Mouse (Mus musculus) olfactory bulb, adult 2 months (tissue): ENCODE results near the gene B3glct. TPM values are rescaled to one million over a fixed set of nuclear protein-coding genes. Genes with fewer than 3 reads are reported as not detected.
A peak's percentile ranks its signal among the peaks of the same experiment; 100 is the strongest.

Experiments
- H3K27ac ChIP-seq: fragments of 200-500 bp; 2 replicates; pipeline ENCODE4 v1.5.1; 2012; ENCODE audit warnings: low read depth, low read length; ENCODE audit not compliant: insufficient read depth
- H3K4me1 ChIP-seq: fragments of 200-500 bp; 2 replicates; pipeline ENCODE4 v1.6.1; 2012; ENCODE audit warnings: low read length; ENCODE audit not compliant: control insufficient read depth, insufficient read depth
- H3K4me3 ChIP-seq: fragments of 200-500 bp; 2 replicates; pipeline ENCODE4 v1.5.1; 2012; ENCODE audit warnings: mild to moderate bottlenecking, low read depth, low read length, moderate library complexity; ENCODE audit not compliant: insufficient read depth
- CTCF ChIP-seq: fragments of 200-500 bp; IDR thresholded peaks from 2 replicates; pipeline ENCODE4 v1.5.1; 2012; ENCODE audit warnings: low read depth, mild to moderate bottlenecking, low read length, moderate library complexity; ENCODE audit not compliant: insufficient read depth
- POLR2A ChIP-seq: fragments of 200-500 bp; IDR thresholded peaks from 2 replicates; pipeline ENCODE4 v1.6.1; 2012; ENCODE audit warnings: mild to moderate bottlenecking, low read depth, low read length, moderate library complexity; ENCODE audit not compliant: insufficient read depth
- WGBS: fragments of 180-500 bp; shearing (Covaris S2); methylation state at CpG from one replicate; pipeline ENCODE4 v1.1.7; 2018; 5-methylcytosine and 5-hydroxymethylcytosine counted together
- polyA plus RNA-seq: library from polyadenylated mRNA; stranded (reverse); fragments of >200 nt; gene quantifications from 2 replicates; pipeline ENCODE4 v1.2.4, GENCODE M21; 2012; ENCODE audit warnings: low replicate concordance; ENCODE audit not compliant: missing spikeins, insufficient read depth, insufficient read length

Gene B3glct
- polyA plus RNA-seq = not detected in 2 replicates

DNA sequence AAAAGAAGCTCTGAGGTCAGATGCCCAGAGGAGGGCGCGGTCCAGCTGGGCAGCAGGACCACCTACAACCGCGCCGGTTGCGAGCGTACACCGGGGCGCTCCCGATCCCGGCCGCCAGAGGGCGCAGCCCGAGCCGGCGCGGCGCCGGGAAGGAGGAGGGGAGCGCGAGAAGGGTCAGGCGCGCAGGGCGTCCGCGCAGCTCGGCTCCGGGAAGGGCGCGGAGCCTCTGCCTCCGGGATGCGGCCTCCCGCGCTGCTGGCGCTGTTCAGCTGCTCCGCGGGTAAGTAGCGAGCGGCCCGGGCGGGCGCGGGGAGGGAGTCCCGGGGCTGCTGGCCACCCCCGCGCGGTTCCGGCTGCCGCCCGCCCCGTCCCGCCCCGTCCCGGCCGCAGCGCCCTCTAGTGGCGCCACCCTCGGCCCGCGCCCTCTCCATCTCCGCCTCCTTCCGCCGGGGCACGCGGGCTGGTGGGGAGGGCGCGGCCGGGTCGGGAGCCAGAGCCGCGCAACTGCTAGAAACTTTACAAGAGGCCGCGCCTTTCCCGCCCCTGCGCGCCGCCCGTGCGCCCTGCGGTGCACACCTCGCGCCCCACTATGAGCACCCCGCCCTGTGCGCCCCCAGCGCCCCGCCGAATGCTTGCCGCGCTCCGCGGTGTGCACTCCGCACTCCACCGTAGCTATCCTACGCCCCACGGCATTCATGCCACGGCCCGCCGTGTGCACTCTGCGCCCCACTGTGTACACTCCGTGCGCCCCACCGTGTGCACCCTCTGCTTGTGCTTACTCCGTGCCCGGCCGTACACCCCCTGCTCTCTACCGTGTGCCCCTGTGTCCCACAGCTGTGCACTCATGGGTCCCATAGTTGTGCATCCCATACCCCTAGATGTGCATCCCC is at the start of gene B3glct:
TSS of gene B3glct (plus strand) at position 131 of the 890 bp plus-strand sequence.
- Histone ChIP-seq H3K4me1 (peaks cover 9% of the 10 kb centered on the region), H3K27ac (peak within 1 kb of the TSS; percentile 53; the same call in 1 of the 2 replicates), H3K4me3 (peak within 1 kb of the TSS; percentile 80)
- TF ChIP-seq POLR2A (peak; percentile 61; the same call in 1 of the 2 replicates), CTCF (peak; percentile 89)
- under 1% methylated on average over 99 of the region's 106 CpGs for WGBS

DNA sequence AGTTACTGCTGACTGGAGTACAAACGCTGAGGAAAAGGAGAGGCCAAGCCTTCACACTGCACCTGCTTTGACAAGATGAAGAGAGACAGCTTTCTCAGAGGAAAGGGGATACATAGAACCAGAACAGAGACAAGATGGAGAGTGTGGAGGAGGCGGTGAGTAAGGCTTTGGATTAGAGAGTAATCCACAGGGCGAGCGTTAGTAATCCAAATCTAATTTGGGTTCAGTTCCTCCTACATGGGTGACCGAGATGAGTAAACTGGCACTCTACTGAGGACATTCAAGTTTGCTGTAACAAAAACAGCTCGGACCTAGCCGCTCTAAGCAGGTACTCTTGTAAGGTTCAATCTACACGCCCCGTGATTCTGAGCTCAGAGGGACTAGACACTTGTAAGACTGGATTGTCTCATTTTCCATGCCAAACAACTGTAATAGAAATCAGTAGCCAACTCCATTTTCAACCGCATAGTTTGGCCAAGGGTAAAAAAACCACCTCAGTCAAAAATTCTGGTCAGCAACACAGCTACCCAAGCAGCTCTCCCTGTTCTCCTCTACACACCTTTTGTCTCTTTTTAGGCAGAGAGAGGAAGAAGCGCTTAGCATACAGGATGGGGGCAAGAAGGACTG is 43.5 kb upstream of the B3glct start:
- H3K27ac ChIP-seq = no peak overlapping the region
- TF ChIP-seq CTCF (no peak), POLR2A (no peak)
- 21% methylated on average over 11 of the region's 11 CpGs for WGBS
- H3K4me1 ChIP-seq = 0 out of 2 replicates have a peak, but pooled peaks cover 2% of the 10 kb centered on the region
- H3K4me3 ChIP-seq = peak overlapping the region; percentile 20

DNA sequence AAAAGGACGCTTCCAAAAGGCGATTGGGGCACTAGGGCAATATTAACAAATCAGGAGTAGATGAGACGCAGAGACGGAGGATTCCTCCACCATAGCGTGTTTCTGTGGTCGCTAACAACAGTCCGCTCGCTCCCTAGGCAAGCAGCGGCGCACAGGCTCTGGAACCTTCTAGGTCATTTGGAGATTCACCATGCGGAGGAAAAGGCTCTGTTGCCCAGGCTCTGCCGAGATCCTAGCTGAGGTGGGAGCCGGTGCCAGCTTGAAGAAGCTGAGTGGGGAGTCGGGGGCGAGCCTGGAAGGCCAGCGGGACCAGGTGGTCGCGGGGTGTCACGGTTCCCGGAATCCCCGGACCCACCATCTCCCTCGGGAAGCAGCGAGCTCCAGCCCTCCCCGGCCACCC is 42.5 kb upstream of the B3glct start:
- Histone ChIP-seq H3K4me3 (peak overlapping the region; percentile 69), H3K27ac (peak overlapping the region; percentile 76), H3K4me1 (0 out of 2 replicates have a peak, but pooled peaks cover 2% of the 10 kb centered on the region)
- under 1% methylated on average over 24 of the region's 24 CpGs for WGBS
- TF ChIP-seq CTCF = no peak
- no peak for TF ChIP-seq POLR2A

DNA sequence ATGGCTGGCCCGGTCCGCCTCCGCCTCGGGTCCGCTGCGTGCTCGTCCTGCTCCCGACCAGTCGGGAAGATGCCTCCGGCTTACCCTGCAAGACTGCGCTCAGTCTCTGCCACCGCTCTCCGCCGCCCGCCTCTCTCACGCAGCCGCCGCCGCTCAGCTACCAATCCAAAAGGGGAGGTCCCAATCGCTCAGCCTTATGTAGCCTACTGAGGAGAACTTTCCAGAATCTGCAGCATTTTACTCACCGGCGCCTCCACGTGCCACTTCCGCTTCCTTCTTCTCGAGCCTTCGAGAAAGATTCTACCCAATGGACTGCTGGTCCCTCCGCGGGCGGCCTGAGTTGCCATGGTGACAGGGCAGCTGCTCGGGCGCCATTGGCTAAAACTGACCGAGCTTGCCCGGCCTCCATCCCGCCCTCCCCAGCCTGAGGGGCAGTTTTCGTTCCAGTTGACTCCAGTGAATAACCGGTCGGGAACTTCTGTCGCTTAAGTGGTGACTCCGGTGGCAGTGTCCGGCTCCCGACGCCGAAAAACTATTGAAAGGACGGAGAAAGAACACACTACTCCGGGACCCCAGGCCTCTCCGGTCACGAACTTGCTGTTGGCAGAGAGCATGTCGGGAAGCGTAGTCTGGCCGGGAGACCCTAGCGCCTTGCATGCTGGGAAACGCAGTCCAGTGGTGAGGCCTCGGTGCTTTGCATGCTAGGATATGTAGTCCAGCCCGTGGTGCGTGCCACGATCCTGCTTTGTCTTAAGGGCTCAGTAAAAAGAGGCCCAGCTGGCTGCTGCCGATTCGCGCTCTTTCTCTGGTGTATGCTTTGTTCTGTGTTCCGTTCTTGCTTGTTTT is 41.7 kb upstream of the B3glct start, which contains the start of gene Hsph1:
TSS of gene Hsph1 (minus strand) at position 302 of the 846 bp plus-strand sequence.
- H3K4me3 ChIP-seq = peak within 1 kb of the TSS; percentile 77
- H3K4me1 ChIP-seq = 0 out of 2 replicates have a peak, but pooled peaks cover 2% of the 10 kb centered on the region
- TF ChIP-seq POLR2A (peak; percentile 89), CTCF (no peak)
- WGBS = under 1% methylated on average over 60 of the region's 60 CpGs
- H3K27ac ChIP-seq = peak within 1 kb of the TSS; percentile 76

DNA sequence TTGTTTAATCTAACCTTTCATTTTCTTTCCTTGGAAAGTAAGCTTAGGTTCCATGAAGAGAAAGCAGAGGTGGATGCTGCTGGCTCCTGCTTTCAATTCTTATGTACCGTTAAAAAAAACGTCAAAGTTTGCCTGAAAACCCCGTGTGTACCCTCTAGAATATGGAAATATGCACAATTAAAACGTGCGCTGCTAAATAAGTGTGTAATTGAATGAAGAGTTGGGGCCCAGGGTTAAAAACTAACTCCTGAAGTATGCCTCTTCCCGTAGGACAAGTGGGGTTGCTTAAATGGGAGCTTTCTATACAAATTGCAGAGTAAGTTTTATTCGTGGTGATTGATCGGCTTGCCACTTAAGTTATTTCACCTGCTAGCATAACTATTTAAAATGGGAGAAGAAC is 40.7 kb upstream of the B3glct start:
- Histone ChIP-seq H3K4me3 (no peak overlapping the region), H3K4me1 (0 out of 2 replicates have a peak, but pooled peaks cover 2% of the 10 kb centered on the region), H3K27ac (no peak overlapping the region)
- 46% methylated on average over 8 of the region's 8 CpGs for WGBS
- no peak for TF ChIP-seq CTCF
- no peak for TF ChIP-seq POLR2A

DNA sequence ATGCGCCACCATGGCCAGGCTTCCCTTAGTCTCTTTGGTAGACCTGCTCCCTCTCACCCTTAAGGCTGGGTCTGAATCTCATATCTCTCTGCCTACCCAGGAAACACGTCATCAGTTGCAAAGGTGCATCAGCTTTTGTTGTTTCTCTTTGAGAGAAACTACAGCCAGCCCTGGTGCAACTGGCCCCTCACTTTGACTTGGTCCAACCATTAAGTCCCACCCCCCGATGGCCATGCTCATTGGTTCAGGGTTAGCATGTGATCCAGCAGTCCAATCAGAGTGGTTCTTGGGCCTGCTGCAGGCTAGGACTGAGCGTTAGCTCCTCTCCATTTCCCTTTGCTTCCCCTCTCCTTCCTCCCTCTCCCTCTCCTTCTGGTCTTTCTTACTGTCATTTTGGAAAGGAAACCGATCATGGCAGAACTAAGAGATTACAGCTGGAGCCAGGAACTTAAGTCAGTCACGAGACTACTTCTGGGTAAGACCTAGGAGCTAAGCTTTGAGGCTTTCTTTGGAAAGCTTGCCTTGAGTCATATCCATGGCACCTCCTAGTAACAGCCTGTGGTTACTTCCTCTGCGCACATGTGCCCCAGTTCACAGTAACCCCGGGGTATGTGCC is 36.6 kb upstream of the B3glct start:
- no peak for TF ChIP-seq CTCF
- TF ChIP-seq POLR2A = no peak
- 85% methylated on average over 8 of the region's 8 CpGs for WGBS
- no peaks in the 10 kb centered on the region for H3K4me1 ChIP-seq
- no peak overlapping the region for H3K27ac ChIP-seq
- no peak overlapping the region for H3K4me3 ChIP-seq

DNA sequence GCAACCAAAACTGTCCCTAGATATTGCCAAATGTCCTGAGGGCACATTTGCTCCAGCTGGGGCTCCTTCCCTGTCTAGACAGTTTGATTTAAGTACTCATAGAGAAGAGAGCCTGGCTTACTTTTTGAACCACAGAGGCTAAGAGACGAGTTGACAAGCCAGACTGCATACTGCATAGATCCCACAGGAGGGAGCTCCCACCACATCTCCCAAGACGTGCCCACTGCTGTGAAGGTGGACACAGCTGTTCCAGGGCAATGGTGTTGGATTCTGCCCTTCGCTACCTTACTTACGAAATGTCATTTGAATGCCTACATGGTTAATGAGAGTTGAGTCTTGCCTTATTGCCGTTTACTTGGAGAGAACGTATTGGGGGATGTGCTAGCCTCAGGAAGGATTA is 35.7 kb upstream of the B3glct start:
- H3K4me1 ChIP-seq = no peaks in the 10 kb centered on the region
- 60% methylated on average over 6 of the region's 6 CpGs for WGBS
- TF ChIP-seq CTCF (no peak), POLR2A (no peak)
- H3K4me3 ChIP-seq = no peak overlapping the region
- no peak overlapping the region for H3K27ac ChIP-seq
